Mouse (Mus musculus) adrenal gland, postnatal 10 days (tissue): ENCODE measurements at regions not wholly inside any gene's neighbourhood (a gene's known extent, or its start where the extent isn't known, plus 50 kb on each side); places are given as distances from the start of the nearest gene placed in this dataset.
A peak's percentile ranks its signal among the peaks of the same experiment; 100 is the strongest.

Experiments used
- DNase-seq: peaks from one replicate; pipeline ENCODE4 v3.0.0; 2021; ENCODE audit warnings: mixed read lengths

- DNase-seq, result no peak
Observed at GRCm38 (mm10) chr6:6657928-6658500, 79.6 kb upstream of the Sem1 start.

DNA sequence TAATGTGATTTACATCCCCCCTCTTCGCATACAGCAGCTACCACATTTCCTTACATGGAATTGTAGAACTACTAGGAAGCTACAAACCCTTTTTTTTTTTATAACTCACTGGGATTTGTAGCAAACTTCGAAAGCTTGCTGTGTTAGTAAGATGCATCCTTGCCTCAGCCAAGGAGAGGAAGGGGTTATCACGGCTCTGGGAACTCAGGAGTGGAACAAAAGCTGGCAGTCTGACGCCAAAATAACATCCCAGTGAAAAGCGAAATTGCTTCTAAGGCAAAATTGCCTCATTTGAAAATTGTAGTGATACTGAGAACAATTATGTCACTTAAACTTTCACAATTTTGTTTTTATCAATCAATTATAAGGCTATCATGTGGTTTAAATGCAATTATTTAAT, 81.6 kb upstream of the Sem1 start:
- no peak for DNase-seq

GRCm38 (mm10) chr6:6666762-6667161, 88.3 kb upstream of the Sem1 start:
- no peak for DNase-seq

- no peak for DNase-seq
Observed at GRCm38 (mm10) chr6:6689241-6689640, 110.8 kb upstream of the Sem1 start.

GRCm38 (mm10) chr6:6690188-6690587, 111.7 kb upstream of the Sem1 start:
- DNase-seq, result no peak

- no peak for DNase-seq
Observed at GRCm38 (mm10) chr6:6692056-6692770, 113.8 kb upstream of the Sem1 start.

DNA sequence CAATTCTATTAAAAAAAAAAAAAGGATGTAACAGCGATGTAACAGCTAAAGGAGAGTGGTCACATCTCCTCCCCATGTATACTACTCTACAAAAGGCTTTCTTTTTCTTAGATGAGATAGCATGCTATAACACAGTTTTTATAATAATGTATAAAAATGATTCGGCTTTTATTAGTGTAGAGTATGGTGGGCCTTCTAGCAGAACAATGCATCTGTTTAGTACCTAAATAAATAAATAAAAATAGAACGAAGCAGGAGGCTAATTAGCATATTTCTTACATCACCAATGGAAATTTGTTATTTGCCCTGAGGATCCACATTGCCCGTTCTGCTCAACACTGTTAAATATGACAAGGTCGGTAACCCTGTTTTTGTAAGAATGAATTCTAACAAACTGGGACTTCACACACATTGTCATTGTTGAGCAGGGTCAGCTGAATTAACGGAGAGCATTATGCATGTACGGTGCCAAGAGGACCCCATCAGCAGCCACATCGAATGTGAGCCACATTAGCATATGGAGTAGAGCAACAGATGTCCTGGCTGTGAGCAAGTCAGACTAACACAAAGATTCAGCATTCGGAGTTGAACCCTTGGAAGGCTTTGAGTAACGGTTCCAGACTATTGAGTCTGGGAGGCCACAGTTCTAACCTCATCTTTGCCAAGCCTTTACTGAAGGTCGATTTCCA, 117.4 kb upstream of the Sem1 start:
- no peak for DNase-seq

DNA sequence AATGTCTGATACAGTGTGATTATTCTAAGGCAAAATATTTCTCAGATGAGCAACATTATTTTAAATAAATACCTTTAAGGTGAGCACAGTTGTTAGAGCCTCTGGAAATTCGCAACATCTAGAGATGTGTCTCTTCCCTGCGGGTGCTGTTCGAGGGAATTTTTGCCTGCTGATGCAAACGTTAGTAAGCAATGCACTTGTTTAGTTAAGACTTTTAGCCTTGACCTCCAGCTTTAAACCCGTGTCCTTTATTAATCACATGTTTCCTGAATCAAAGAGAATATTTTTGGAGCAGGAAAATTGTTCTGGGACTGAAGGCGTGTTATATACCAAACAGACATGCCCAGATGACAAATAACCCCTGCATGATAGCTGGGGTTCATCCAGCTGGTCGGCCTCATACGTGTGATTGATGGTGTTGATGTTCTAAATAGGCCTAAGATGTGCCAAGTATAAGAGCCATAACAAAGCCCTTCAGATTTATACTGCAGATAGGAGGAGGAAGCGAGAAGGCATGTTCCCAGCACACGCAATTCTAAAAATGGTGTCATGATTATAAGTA, 119.0 kb upstream of the Sem1 start:
- peak; percentile 10 for DNase-seq

DNA sequence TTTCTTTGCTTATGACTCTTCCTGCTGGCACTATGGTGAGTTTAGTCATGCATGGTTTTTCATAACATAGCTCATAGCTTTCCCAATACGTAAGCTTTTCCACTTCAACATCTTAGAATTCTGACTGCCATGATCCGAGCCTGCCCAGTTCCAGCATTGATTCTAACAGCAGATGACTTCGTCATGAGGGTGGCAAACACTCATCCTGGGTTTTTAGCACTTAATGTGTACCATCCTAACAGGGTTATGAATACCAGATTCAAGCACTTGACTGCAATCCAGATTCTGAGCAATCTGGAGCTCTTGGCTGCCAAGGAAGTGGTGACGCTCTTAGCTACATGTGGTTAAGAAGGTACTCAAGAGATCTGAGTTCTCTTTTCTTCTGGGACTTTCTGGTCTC, 128.3 kb upstream of the Sem1 start:
- DNase-seq, result no peak

DNA sequence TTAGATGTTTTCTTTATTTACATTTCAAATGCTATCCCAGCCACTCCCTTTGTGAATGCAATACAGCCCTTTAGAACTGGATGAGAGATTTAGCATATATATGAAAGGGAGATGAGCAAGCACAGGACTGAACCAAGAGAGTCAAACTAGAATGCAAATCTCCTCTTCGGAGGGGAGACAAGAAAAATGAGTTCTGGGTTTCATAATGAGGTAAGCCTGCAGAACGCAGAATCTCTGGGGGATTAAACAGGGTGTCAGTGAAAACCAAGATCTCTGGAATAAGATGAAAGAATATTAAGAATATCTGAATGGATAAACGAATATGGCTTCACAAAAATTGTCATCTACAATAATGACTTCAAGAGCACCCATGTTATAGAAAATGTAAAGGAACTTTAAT, 130.6 kb upstream of the Sem1 start:
- no peak for DNase-seq

- no peak for DNase-seq
Observed at GRCm38 (mm10) chr6:6730259-6730658, 132.9 kb upstream of the Dlx6 start.

DNA sequence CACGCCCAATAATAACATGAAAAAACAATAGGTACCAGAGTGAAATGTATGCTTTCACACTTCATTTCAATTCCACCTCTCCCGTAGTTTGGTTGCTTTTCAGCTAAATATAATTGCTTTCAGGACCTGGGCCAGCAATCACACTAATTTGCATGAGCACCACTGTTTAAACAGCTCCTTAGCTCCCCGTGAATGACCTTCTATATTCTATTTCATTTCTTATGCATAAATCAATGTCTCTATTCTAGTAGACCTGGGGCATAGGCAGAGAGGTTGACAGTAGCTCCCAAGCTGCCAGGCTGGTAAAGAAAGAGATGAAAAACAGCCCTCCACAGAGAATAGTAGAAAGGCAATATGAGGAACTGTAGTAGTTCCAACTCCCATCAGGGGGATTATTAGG, 117.7 kb upstream of the Dlx6 start:
- no peak for DNase-seq

- DNase-seq, result no peak
Observed at GRCm38 (mm10) chr6:6779157-6779556, 84.0 kb upstream of the Dlx6 start.

DNA sequence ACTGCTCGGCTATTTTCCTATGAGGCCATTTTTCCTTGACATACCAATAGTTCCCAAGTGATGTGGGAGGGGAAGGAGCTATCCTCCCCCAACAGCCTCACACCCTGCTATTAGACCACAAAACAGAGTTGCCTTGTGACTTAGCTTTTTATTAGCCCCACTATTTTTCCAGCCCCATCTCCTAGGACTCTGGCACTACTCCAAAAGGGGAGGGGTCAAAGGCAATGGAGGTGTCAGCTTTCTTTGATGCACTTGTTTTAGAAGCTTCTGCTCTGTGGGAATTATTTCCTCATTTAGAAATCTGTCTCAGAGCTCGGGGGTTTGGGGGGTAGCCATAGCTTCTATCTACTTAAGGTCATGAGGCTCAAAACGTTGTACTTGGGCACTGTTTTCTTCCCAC, 81.6 kb upstream of the Dlx6 start:
- no peak for DNase-seq

DNA sequence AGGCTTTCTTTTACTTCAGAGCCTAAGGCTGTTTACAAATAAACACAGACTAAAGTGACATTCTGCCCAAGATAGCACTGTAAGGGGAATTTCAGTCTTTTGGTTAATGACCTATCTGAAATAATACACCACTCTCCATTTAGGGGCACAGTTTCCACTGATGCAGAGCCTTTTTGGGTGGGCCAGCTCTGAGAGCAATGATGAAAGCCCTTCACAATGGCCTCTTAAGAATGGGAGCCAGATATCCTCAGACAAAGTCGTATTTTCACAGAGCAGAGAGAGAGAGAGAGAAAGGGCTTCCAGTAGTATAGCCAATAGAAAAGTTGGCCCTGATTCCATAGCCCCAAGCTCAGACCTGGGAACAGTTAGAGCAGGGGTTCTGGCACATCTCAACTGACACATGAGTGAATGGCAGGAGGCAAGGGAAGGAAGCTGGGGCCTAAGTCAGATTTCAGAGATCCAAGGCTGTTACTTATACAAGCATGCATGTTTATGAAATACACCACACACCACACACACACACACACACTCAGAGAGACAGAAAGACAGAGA, 77.1 kb upstream of the Dlx6 start:
- no peak for DNase-seq

DNA sequence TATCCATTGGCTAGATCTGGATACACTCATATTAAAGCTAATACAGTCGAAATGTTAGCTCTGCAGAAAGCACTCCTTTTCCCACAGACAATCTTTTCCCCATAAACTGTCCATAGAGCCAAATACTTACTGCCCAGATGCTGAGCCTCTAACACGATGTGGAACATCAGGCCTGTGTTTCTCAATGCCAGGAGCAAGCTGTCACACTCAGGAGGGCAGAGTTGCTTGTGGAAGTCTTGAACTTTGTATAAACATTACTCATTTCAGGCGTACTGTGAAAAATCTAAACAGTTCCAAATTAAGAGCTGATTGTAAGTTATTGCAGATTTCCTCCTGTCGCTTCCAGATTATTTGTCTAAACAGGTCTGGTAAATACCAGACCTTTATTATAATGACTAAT, 75.6 kb upstream of the Dlx6 start:
- DNase-seq, result no peak

DNA sequence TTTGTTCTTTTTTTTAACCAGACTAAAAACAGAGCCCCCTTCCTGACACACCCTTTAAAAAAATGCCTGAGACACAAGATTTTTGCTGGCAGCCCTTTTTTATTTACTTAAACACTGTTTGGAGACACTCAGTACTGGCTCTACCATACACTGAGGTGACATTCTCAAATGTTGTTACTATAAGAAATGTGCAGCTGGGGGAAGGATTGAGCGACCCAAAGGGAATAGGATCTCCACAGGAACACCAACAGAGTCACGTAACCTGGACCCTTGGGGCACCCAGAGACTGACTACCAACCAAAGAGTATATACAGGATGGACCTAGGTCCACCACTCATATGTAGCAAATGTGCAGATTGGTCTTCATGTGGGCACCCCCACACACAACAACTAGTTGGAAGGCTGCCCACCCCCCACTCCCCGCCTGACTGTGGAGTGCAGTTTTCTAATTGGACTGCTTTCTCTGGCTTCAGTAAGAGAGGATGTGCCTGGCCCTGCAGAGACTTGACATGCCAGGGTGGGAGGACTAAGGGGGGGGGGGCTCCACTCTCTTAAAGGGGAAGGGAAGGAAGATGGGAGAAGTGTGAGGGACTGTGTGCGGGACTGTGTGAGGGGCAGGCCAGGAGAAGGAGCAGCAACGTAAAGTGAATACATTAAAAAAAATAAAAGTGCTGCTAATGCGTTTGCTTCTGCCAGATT, 68.7 kb upstream of the Dlx6 start:
- DNase-seq, result no peak

GRCm38 (mm10) chr6:6800377-6800776, 62.8 kb upstream of the Dlx6 start:
- no peak for DNase-seq

GRCm38 (mm10) chr6:6801563-6802259, 61.4 kb upstream of the Dlx6 start:
- no peak for DNase-seq
